Mouse (Mus musculus): Measurements from ENCODE around the gene Tmem145. TPM values are rescaled to one million over a fixed set of nuclear protein-coding genes. Genes with fewer than 3 reads are reported as not detected.

Gene Tmem145
- polyA plus RNA-seq, 1 experiment from 2014 or later, result 0.16 TPM

- no peaks in the 10 kb centered on the region for H3K27me3 ChIP-seq (replicated peaks; ENCODE audit: control insufficient read depth, insufficient read depth, low read length)
- no peaks in the 10 kb centered on the region for H3K9me3 ChIP-seq (ENCODE audit: control insufficient read depth, low read length)
- H3K4me1 ChIP-seq (replicated peaks; ENCODE audit: control insufficient read depth, insufficient read depth, low read length), result peaks cover 39% of the 10 kb centered on the region
- H3K27ac ChIP-seq (ENCODE audit: low read depth, low read length), result peak overlapping the region; percentile 83
- ATAC-seq (replicated peaks; ENCODE audit: low FRiP score), result no peak
- H3K4me2 ChIP-seq, result peak overlapping the region; percentile 95
- H3K9ac ChIP-seq (ENCODE audit: low read depth, low read length), result peak overlapping the region; percentile 90
- peaks cover 15% of the 10 kb centered on the region; the same call in 1 of the 2 replicates for H3K36me3 ChIP-seq (ENCODE audit: control insufficient read depth, insufficient read depth, low read length)
- DNase-seq (ENCODE audit: low spot score), result no peak
- WGBS, result 1% methylated on average over 7 of the region's 7 CpGs
- peak overlapping the region; percentile 85 for H3K4me3 ChIP-seq (ENCODE audit: low read depth, low read length)
Measured at GRCm38 (mm10) chr7:25268588-25268987, 37.3 kb upstream of the Tmem145 start.

- no peaks in the 10 kb centered on the region for H3K9me3 ChIP-seq (ENCODE audit: control insufficient read depth, low read length)
- DNase-seq (ENCODE audit: low spot score), result no peak
- no peaks in the 10 kb centered on the region for H3K27me3 ChIP-seq (replicated peaks; ENCODE audit: control insufficient read depth, insufficient read depth, low read length)
- H3K27ac ChIP-seq (ENCODE audit: low read depth, low read length), result peak overlapping the region; percentile 83
- H3K4me2 ChIP-seq, result peak overlapping the region; percentile 95
- H3K4me3 ChIP-seq (ENCODE audit: low read depth, low read length), result peak overlapping the region; percentile 85
- WGBS, result 31% methylated on average over 4 of the region's 4 CpGs
- no peak for ATAC-seq (replicated peaks; ENCODE audit: low FRiP score)
- H3K36me3 ChIP-seq (ENCODE audit: control insufficient read depth, insufficient read depth, low read length), result peaks cover 15% of the 10 kb centered on the region; the same call in 1 of the 2 replicates
- H3K4me1 ChIP-seq (replicated peaks; ENCODE audit: control insufficient read depth, insufficient read depth, low read length), result peaks cover 39% of the 10 kb centered on the region
- peak overlapping the region; percentile 90 for H3K9ac ChIP-seq (ENCODE audit: low read depth, low read length)
Measured at GRCm38 (mm10) chr7:25269029-25269428, 36.9 kb upstream of the Tmem145 start.

GRCm38 (mm10) chr7:25269545-25270271 lies 36.2 kb upstream of the Tmem145 start:
- H3K9ac ChIP-seq (ENCODE audit: low read depth, low read length), result peak overlapping the region; percentile 90
- peak overlapping the region; percentile 95 for H3K4me2 ChIP-seq
- no peak for ATAC-seq (replicated peaks; ENCODE audit: low FRiP score)
- peak overlapping the region; percentile 83 for H3K27ac ChIP-seq (ENCODE audit: low read depth, low read length)
- H3K27me3 ChIP-seq (replicated peaks; ENCODE audit: control insufficient read depth, insufficient read depth, low read length), result no peaks in the 10 kb centered on the region
- DNase-seq (ENCODE audit: low spot score), result no peak
- no peaks in the 10 kb centered on the region for H3K9me3 ChIP-seq (ENCODE audit: control insufficient read depth, low read length)
- peaks cover 15% of the 10 kb centered on the region; the same call in 1 of the 2 replicates for H3K36me3 ChIP-seq (ENCODE audit: control insufficient read depth, insufficient read depth, low read length)
- H3K4me1 ChIP-seq (replicated peaks; ENCODE audit: control insufficient read depth, insufficient read depth, low read length), result peaks cover 42% of the 10 kb centered on the region
- H3K4me3 ChIP-seq (ENCODE audit: low read depth, low read length), result peak overlapping the region; percentile 85
- 77% methylated on average over 8 of the region's 8 CpGs for WGBS

- 91% methylated on average over 35 of the region's 35 CpGs for WGBS
Measured at GRCm38 (mm10) chr7:25270652-25271633, 35.0 kb upstream of the Tmem145 start.

GRCm38 (mm10) chr7:25271651-25272444 lies 34.1 kb upstream of the Tmem145 start:
- Histone ChIP-seq H3K9ac (ENCODE audit: low read depth, low read length) (0 out of 2 replicates have a peak overlapping the region, but pooled peaks have one; percentile 10), H3K9me3 (ENCODE audit: control insufficient read depth, low read length) (no peaks in the 10 kb centered on the region), H3K27me3 (replicated peaks; ENCODE audit: control insufficient read depth, insufficient read depth, low read length) (no peaks in the 10 kb centered on the region), H3K4me1 (replicated peaks; ENCODE audit: control insufficient read depth, insufficient read depth, low read length) (peaks cover 55% of the 10 kb centered on the region), H3K27ac (ENCODE audit: low read depth, low read length) (peak overlapping the region; percentile 42; the same call in 1 of the 2 replicates), H3K4me3 (ENCODE audit: low read depth, low read length) (no peak overlapping the region), H3K4me2 (no peak overlapping the region), H3K36me3 (ENCODE audit: control insufficient read depth, insufficient read depth, low read length) (peaks cover 18% of the 10 kb centered on the region; the same call in 1 of the 2 replicates)
- 87% methylated on average over 30 of the region's 30 CpGs for WGBS
- DNase-seq (ENCODE audit: low spot score), result no peak
- ATAC-seq (replicated peaks; ENCODE audit: low FRiP score), result no peak

More at GRCm38 (mm10) chr7:25270652-25271633, 35.0 kb upstream of the Tmem145 start:
- no peak for DNase-seq (ENCODE audit: low spot score)
- Histone ChIP-seq H3K9ac (ENCODE audit: low read depth, low read length) (no peak overlapping the region; the same call in 1 of the 2 replicates), H3K4me2 (no peak overlapping the region), H3K27ac (ENCODE audit: low read depth, low read length) (peak overlapping the region; percentile 83), H3K36me3 (ENCODE audit: control insufficient read depth, insufficient read depth, low read length) (peaks cover 18% of the 10 kb centered on the region; the same call in 1 of the 2 replicates), H3K4me3 (ENCODE audit: low read depth, low read length) (no peak overlapping the region), H3K9me3 (ENCODE audit: control insufficient read depth, low read length) (no peaks in the 10 kb centered on the region), H3K27me3 (replicated peaks; ENCODE audit: control insufficient read depth, insufficient read depth, low read length) (no peaks in the 10 kb centered on the region), H3K4me1 (replicated peaks; ENCODE audit: control insufficient read depth, insufficient read depth, low read length) (peaks cover 53% of the 10 kb centered on the region)
- no peak for ATAC-seq (replicated peaks; ENCODE audit: low FRiP score)

- Histone ChIP-seq H3K9ac (ENCODE audit: low read depth, low read length) (peak overlapping the region; percentile 60; the same call in 1 of the 2 replicates), H3K36me3 (ENCODE audit: control insufficient read depth, insufficient read depth, low read length) (peaks cover 18% of the 10 kb centered on the region; the same call in 1 of the 2 replicates), H3K4me1 (replicated peaks; ENCODE audit: control insufficient read depth, insufficient read depth, low read length) (peaks cover 58% of the 10 kb centered on the region), H3K27ac (ENCODE audit: low read depth, low read length) (peak overlapping the region; percentile 97), H3K4me3 (ENCODE audit: low read depth, low read length) (no peak overlapping the region), H3K27me3 (replicated peaks; ENCODE audit: control insufficient read depth, insufficient read depth, low read length) (no peaks in the 10 kb centered on the region), H3K9me3 (ENCODE audit: control insufficient read depth, low read length) (no peaks in the 10 kb centered on the region), H3K4me2 (peak overlapping the region; percentile 59)
- no peak for ATAC-seq (replicated peaks; ENCODE audit: low FRiP score)
- WGBS, result 88% methylated on average over 38 of the region's 38 CpGs
- no peak for DNase-seq (ENCODE audit: low spot score)
Measured at GRCm38 (mm10) chr7:25272445-25273258, 33.3 kb upstream of the Tmem145 start.

GRCm38 (mm10) chr7:25273259-25274241 lies 32.4 kb upstream of the Tmem145 start:
- H3K27me3 ChIP-seq (replicated peaks; ENCODE audit: control insufficient read depth, insufficient read depth, low read length), result no peaks in the 10 kb centered on the region
- peak overlapping the region; percentile 59 for H3K4me2 ChIP-seq
- no peak for DNase-seq (ENCODE audit: low spot score)
- peak overlapping the region; percentile 0; the same call in 1 of the 2 replicates for H3K4me3 ChIP-seq (ENCODE audit: low read depth, low read length)
- peak overlapping the region; percentile 60 for H3K9ac ChIP-seq (ENCODE audit: low read depth, low read length)
- ATAC-seq (replicated peaks; ENCODE audit: low FRiP score), result peak; percentile 80
- 79% methylated on average over 22 of the region's 22 CpGs for WGBS
- H3K4me1 ChIP-seq (replicated peaks; ENCODE audit: control insufficient read depth, insufficient read depth, low read length), result peaks cover 60% of the 10 kb centered on the region
- H3K36me3 ChIP-seq (ENCODE audit: control insufficient read depth, insufficient read depth, low read length), result peaks cover 18% of the 10 kb centered on the region; the same call in 1 of the 2 replicates
- H3K27ac ChIP-seq (ENCODE audit: low read depth, low read length), result peak overlapping the region; percentile 97
- no peaks in the 10 kb centered on the region for H3K9me3 ChIP-seq (ENCODE audit: control insufficient read depth, low read length)

All from liver, embryonic 11.5 days (tissue).